Mouse (Mus musculus) embryonic facial prominence, embryonic 11.5 days (tissue): ENCODE measurements at regions not wholly inside any gene's neighbourhood (a gene's known extent, or its start where the extent isn't known, plus 50 kb on each side); places are given as distances from the start of the nearest gene placed in this dataset.
A peak's percentile ranks its signal among the peaks of the same experiment; 100 is the strongest.

Source experiments
- ATAC-seq: fragments of 200-750 bp; cut with Nextera tagmentation; replicated peaks from 2 replicates; pipeline ENCODE4 v1.8.0; 2017; ENCODE audit warnings: low read depth; ENCODE audit not compliant: insufficient number of reproducible peaks, low FRiP score, low TSS enrichment
- DNase-seq: peaks from one replicate; pipeline ENCODE4 v3.0.0-alpha.2; 2015; ENCODE audit warnings: low spot score
- H3K27ac ChIP-seq: fragments of 300-500 bp; sonication (generic); replicated peaks from 2 replicates; pipeline ENCODE4 v1.5.1; 2014; ENCODE audit warnings: mild to moderate bottlenecking, low read depth, low read length, control low read depth
- H3K27me3 ChIP-seq: fragments of 300-500 bp; sonication (generic); 2 replicates; pipeline ENCODE4 v1.6.1; 2014; ENCODE audit warnings: mild to moderate bottlenecking, low read length, moderate library complexity, mixed read lengths; ENCODE audit not compliant: control insufficient read depth, insufficient read depth
- H3K36me3 ChIP-seq: fragments of 300-500 bp; sonication (generic); replicated peaks from 2 replicates; pipeline ENCODE4 v1.6.1; 2014; ENCODE audit warnings: low read depth, mild to moderate bottlenecking, low read length, moderate library complexity, mixed read lengths; ENCODE audit not compliant: control insufficient read depth, insufficient read depth
- H3K4me1 ChIP-seq: fragments of 300-500 bp; sonication (generic); 2 replicates; pipeline ENCODE4 v1.6.1; 2014; ENCODE audit warnings: low read length, mixed read lengths; ENCODE audit not compliant: control insufficient read depth, insufficient read depth
- H3K4me2 ChIP-seq: fragments of 300-500 bp; sonication (generic); 2 replicates; pipeline ENCODE4 v1.6.1; 2014; ENCODE audit warnings: low read depth, mild to moderate bottlenecking, control low read depth, low read length, moderate library complexity
- H3K4me3 ChIP-seq: fragments of 300-500 bp; sonication (generic); 2 replicates; pipeline ENCODE4 v1.5.1; 2014; ENCODE audit warnings: low read depth, low read length, control low read depth
- H3K9ac ChIP-seq: fragments of 300-500 bp; sonication (generic); replicated peaks from 2 replicates; pipeline ENCODE4 v1.6.1; 2014; ENCODE audit warnings: mild to moderate bottlenecking, control low read depth, low read length
- H3K9me3 ChIP-seq: fragments of 300-500 bp; sonication (generic); replicated peaks from 2 replicates; pipeline ENCODE4 v1.6.1; 2016; ENCODE audit warnings: mild to moderate bottlenecking, low read length, inconsistent platforms, mixed read lengths; ENCODE audit not compliant: control insufficient read depth
- WGBS: fragments of 180-500 bp; shearing (Covaris S2); extraction: QIAGEN DNeasy Blood & Tissue Kit; methylation state at CpG from one replicate; pipeline ENCODE4 v1.1.7; 2014; 5-methylcytosine and 5-hydroxymethylcytosine counted together

- no peak overlapping the region for H3K4me3 ChIP-seq
- no peaks in the 10 kb centered on the region for H3K27me3 ChIP-seq
- H3K4me2 ChIP-seq, result no peak overlapping the region
- DNase-seq (peak; percentile 13), ATAC-seq (no peak)
- no peaks in the 10 kb centered on the region for H3K36me3 ChIP-seq
- H3K9ac ChIP-seq, result no peak overlapping the region
- H3K9me3 ChIP-seq, result no peaks in the 10 kb centered on the region
- 53% methylated on average over 6 of the region's 6 CpGs for WGBS
- no peaks in the 10 kb centered on the region for H3K4me1 ChIP-seq
- no peak overlapping the region for H3K27ac ChIP-seq
These were observed 91.6 kb upstream of the Irf2bp2 start for GRCm38 (mm10) chr8:126685365-126685764.

- WGBS, result 64% methylated on average over 4 of the region's 4 CpGs
- DNase-seq, result no peak
- Histone ChIP-seq H3K4me3 (no peak overlapping the region), H3K4me1 (no peaks in the 10 kb centered on the region), H3K36me3 (no peaks in the 10 kb centered on the region), H3K27ac (no peak overlapping the region), H3K9ac (no peak overlapping the region), H3K4me2 (no peak overlapping the region), H3K27me3 (no peaks in the 10 kb centered on the region), H3K9me3 (no peaks in the 10 kb centered on the region)
- no peak for ATAC-seq
These were observed 90.2 kb upstream of the Irf2bp2 start for GRCm38 (mm10) chr8:126683950-126684349.

- DNase-seq, result no peak
- no peak overlapping the region for H3K4me2 ChIP-seq
- no peak for ATAC-seq
- no peaks in the 10 kb centered on the region for H3K9me3 ChIP-seq
- no peak overlapping the region for H3K4me3 ChIP-seq
- no peaks in the 10 kb centered on the region for H3K36me3 ChIP-seq
- H3K27ac ChIP-seq, result no peak overlapping the region
- WGBS, result 91% methylated on average over 2 of the region's 2 CpGs
- H3K27me3 ChIP-seq, result no peaks in the 10 kb centered on the region
- H3K4me1 ChIP-seq, result no peaks in the 10 kb centered on the region
- H3K9ac ChIP-seq, result no peak overlapping the region
These were observed 89.8 kb upstream of the Irf2bp2 start for GRCm38 (mm10) chr8:126683555-126683947.

GRCm38 (mm10) chr8:126682817-126683554, 89.2 kb upstream of the Irf2bp2 start:
- Histone ChIP-seq H3K4me1 (no peaks in the 10 kb centered on the region), H3K27me3 (no peaks in the 10 kb centered on the region), H3K9me3 (no peaks in the 10 kb centered on the region), H3K27ac (no peak overlapping the region), H3K4me3 (no peak overlapping the region), H3K36me3 (no peaks in the 10 kb centered on the region), H3K9ac (no peak overlapping the region), H3K4me2 (no peak overlapping the region)
- WGBS, result 68% methylated on average over 9 of the region's 9 CpGs
- ATAC-seq (no peak), DNase-seq (peak; percentile 23)

GRCm38 (mm10) chr8:126681948-126682651, 88.3 kb upstream of the Irf2bp2 start:
- DNase-seq, result no peak
- no peak overlapping the region for H3K9ac ChIP-seq
- no peak overlapping the region for H3K27ac ChIP-seq
- H3K4me3 ChIP-seq, result no peak overlapping the region
- no peak overlapping the region for H3K4me2 ChIP-seq
- no peaks in the 10 kb centered on the region for H3K27me3 ChIP-seq
- no peaks in the 10 kb centered on the region for H3K9me3 ChIP-seq
- WGBS, result 33% methylated on average over 6 of the region's 6 CpGs
- H3K4me1 ChIP-seq, result no peaks in the 10 kb centered on the region
- no peak for ATAC-seq
- no peaks in the 10 kb centered on the region for H3K36me3 ChIP-seq

- DNase-seq, result no peak
These were observed 84.4 kb upstream of the Irf2bp2 start for GRCm38 (mm10) chr8:126678004-126678751.

GRCm38 (mm10) chr8:126675153-126675552, 81.4 kb upstream of the Irf2bp2 start:
- no peak overlapping the region for H3K27ac ChIP-seq
- H3K27me3 ChIP-seq, result no peaks in the 10 kb centered on the region
- no peak overlapping the region for H3K9ac ChIP-seq
- 87% methylated on average over 2 of the region's 2 CpGs for WGBS
- H3K4me3 ChIP-seq, result no peak overlapping the region
- no peak for ATAC-seq
- DNase-seq, result no peak
- H3K4me2 ChIP-seq, result no peak overlapping the region
- no peaks in the 10 kb centered on the region for H3K9me3 ChIP-seq
- H3K4me1 ChIP-seq, result no peaks in the 10 kb centered on the region
- H3K36me3 ChIP-seq, result no peaks in the 10 kb centered on the region

More at GRCm38 (mm10) chr8:126678004-126678751, 84.4 kb upstream of the Irf2bp2 start:
- Histone ChIP-seq H3K4me2 (no peak overlapping the region), H3K9ac (no peak overlapping the region), H3K27me3 (no peaks in the 10 kb centered on the region), H3K9me3 (no peaks in the 10 kb centered on the region), H3K4me3 (no peak overlapping the region), H3K4me1 (no peaks in the 10 kb centered on the region), H3K27ac (no peak overlapping the region), H3K36me3 (no peaks in the 10 kb centered on the region)
- 77% methylated on average over 13 of the region's 13 CpGs for WGBS
- ATAC-seq, result no peak
